Mouse (Mus musculus) olfactory bulb, adult 2 months (tissue): ENCODE measurements around the gene Vgll4.

ENCODE experiments used
- CTCF ChIP-seq: fragments of 200-500 bp; IDR thresholded peaks from 2 replicates; pipeline ENCODE4 v1.5.1; 2012; ENCODE audit warnings: low read depth, mild to moderate bottlenecking, low read length, moderate library complexity; ENCODE audit not compliant: insufficient read depth
- POLR2A ChIP-seq: fragments of 200-500 bp; IDR thresholded peaks from 2 replicates; pipeline ENCODE4 v1.6.1; 2012; ENCODE audit warnings: mild to moderate bottlenecking, low read depth, low read length, moderate library complexity; ENCODE audit not compliant: insufficient read depth

DNA sequence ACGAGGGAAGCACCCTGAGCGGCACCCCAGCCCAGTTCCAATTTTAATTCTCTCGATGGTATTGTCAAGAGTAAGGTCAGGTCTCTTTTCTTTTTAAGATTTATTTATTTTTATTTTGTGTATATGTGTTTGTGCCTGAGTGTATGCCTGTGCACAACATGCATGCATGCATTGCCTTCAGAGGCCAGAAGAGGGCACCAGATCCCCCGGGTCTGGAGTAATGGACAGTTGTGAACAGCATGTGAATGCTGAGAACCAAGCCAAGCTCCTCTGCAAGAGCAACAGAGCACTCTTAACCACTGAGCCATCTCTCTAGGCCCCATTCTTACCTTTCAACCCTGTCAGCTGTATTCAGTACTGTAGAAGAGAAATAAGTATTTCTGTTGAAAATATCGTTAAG is 42.4 kb downstream of the Vgll4 start:
- TF ChIP-seq CTCF (no peak), POLR2A (no peak)
